Comparison of ENCODE assay signal across 35 mouse cellular contexts in the genomic region with DNA sequence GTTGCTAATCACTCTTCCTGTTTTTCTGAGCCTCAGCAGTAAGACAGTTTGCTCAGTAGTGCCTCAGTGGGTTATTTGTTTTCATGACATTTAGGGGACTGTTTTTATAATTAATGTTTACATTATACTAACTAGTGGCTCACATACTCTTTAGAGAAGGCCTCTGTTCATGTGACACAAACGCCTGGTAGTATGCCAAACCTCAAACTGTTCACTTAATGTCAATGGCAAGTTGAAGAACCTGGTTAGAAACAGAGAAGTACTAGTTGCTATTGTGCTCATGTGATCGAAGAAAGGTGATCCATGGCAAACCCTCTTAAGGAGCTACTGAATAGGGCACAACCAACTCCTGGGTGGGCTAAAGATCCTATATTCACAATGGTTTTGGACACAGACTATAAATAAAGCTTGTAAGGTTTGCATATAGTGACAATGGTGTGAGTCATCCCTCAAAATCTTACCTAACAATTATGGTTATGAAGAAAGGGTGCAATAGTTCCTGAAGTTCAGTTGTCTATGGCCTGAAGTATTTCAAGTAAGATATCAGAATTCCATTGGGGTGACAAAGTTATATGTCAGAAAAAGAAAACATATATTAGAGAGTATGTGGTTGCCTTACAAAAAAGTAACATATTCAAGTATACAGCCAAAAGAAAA.
"Had no signal": no experiment of that assay in that cellular context is flagged by ENCODE, and none has a peak within 500 bp of the region (broad histone marks: within the 10 kb centered on the region; RNA-seq: fewer than 3 reads in every experiment).

No protein-coding gene starts in this region.

- DNase-seq: heart, postnatal 10 days; heart, postnatal 14 days; heart, postnatal 36 days; heart, postnatal 4 days; kidney, adult 11 months; kidney, adult 18-20 months; kidney, adult 2 months; kidney, adult 8-10 months; kidney, adult 9 months; kidney, postnatal 10 days; kidney, postnatal 14 days; kidney, postnatal 25 days; kidney, postnatal 36 days; kidney, postnatal 4 days; layer of hippocampus, adult 9-11 months; layer of hippocampus, postnatal 36 days had no signal

- H3K9ac ChIP-seq: heart, embryonic 12.5 days; heart, embryonic 13.5 days; heart, embryonic 15.5 days; hindbrain, embryonic 12.5 days; hindbrain, embryonic 13.5 days; hindbrain, embryonic 14.5 days; hindbrain, embryonic 15.5 days; intestine, embryonic 15.5 days; kidney, embryonic 15.5 days had no signal

- H3K27me3 ChIP-seq: heart, embryonic 12.5 days; heart, embryonic 13.5 days; heart, embryonic 15.5 days; hindbrain, embryonic 12.5 days; hindbrain, embryonic 13.5 days; hindbrain, embryonic 15.5 days; intestine, embryonic 15.5 days; kidney, embryonic 15.5 days had no signal

- H3K4me2 ChIP-seq: heart, embryonic 11.5 days; heart, embryonic 12.5 days; heart, embryonic 13.5 days; heart, embryonic 15.5 days; hindbrain, embryonic 12.5 days; hindbrain, embryonic 13.5 days; hindbrain, embryonic 14.5 days; hindbrain, embryonic 15.5 days; intestine, embryonic 15.5 days; kidney, embryonic 15.5 days had no signal

- H3K4me1 ChIP-seq: heart, embryonic 12.5 days; heart, embryonic 13.5 days; heart, embryonic 15.5 days; hindbrain, embryonic 10.5 days; hindbrain, embryonic 12.5 days; hindbrain, embryonic 13.5 days; hindbrain, embryonic 15.5 days; intestine, embryonic 15.5 days; kidney, embryonic 15.5 days had no signal

- ATAC-seq: hindbrain, embryonic 16.5 days; hindbrain, postnatal 0 days; inflammation-experienced regulatory T-cells, adult 6 months; intestine, embryonic 15.5 days; intestine, embryonic 16.5 days; intestine, postnatal 0 days had no signal

- H3K36me3 ChIP-seq: heart, embryonic 12.5 days; heart, embryonic 13.5 days; heart, embryonic 15.5 days; hindbrain, embryonic 10.5 days; hindbrain, embryonic 12.5 days; hindbrain, embryonic 13.5 days; hindbrain, embryonic 15.5 days; intestine, embryonic 15.5 days; kidney, embryonic 15.5 days had no signal

- H3K9me3 ChIP-seq: heart, embryonic 12.5 days; heart, embryonic 13.5 days; heart, embryonic 15.5 days; hindbrain, embryonic 10.5 days; hindbrain, embryonic 12.5 days; hindbrain, embryonic 13.5 days; hindbrain, embryonic 15.5 days; intestine, embryonic 15.5 days; kidney, embryonic 15.5 days had no signal

- H3K4me3 ChIP-seq: heart, embryonic 12.5 days; heart, embryonic 13.5 days; heart, embryonic 15.5 days; hindbrain, embryonic 10.5 days; hindbrain, embryonic 12.5 days; hindbrain, embryonic 13.5 days; hindbrain, embryonic 15.5 days; intestine, embryonic 15.5 days; kidney, embryonic 15.5 days; layer of hippocampus, adult 2 months; left cerebral cortex, adult 2 months had no signal

- H3K27ac ChIP-seq: heart, embryonic 13.5 days; heart, embryonic 15.5 days; hindbrain, embryonic 10.5 days; hindbrain, embryonic 12.5 days; hindbrain, embryonic 13.5 days; hindbrain, embryonic 14.5 days; hindbrain, embryonic 15.5 days; hindbrain, postnatal 0 days; intestine, embryonic 15.5 days; kidney, embryonic 15.5 days; kidney, postnatal 0 days; layer of hippocampus, adult 2 months; left cerebral cortex, adult 2 months had no signal
